Comparison of ENCODE assay signal across 8 mouse cellular contexts in genomic region chr8:105965266-105965904, GRCm38 (mm10). TPM values are rescaled to one million over a fixed set of nuclear protein-coding genes. Genes with fewer than 3 reads are reported as not detected.
DNase-seq lines count a peak whose midpoint lies in the region; ATAC-seq and TF ChIP-seq lines count a peak whose summit lies in the region.

No protein-coding gene starts in this region.

- peak overlapping the region; percentile 74 for H3K27ac ChIP-seq in intestine, postnatal 0 days (ENCODE audit: low read depth, low read length)
- H3K27ac ChIP-seq in lung, embryonic 16.5 days (ENCODE audit: low read length): peak overlapping the region; percentile 92

- peak overlapping the region; percentile 58 for H3K9ac ChIP-seq in intestine, postnatal 0 days (ENCODE audit: low read depth, low read length)
- peak overlapping the region; percentile 93 for H3K9ac ChIP-seq in lung, embryonic 16.5 days (ENCODE audit: low read length)

- WGBS in intestine, postnatal 0 days: 3% methylated on average over 40 of the region's 40 CpGs
- WGBS in lung, embryonic 16.5 days: under 1% methylated on average over 40 of the region's 40 CpGs

- no peaks in the 10 kb centered on the region for H3K4me1 ChIP-seq in intestine, postnatal 0 days (replicated peaks; ENCODE audit: control insufficient read depth, insufficient read depth, low read length)
- peaks cover 28% of the 10 kb centered on the region for H3K4me1 ChIP-seq in lung, embryonic 16.5 days (replicated peaks; ENCODE audit: control insufficient read depth, insufficient read depth, low read length)

- peak overlapping the region; percentile 80 for H3K4me2 ChIP-seq in intestine, postnatal 0 days (replicated peaks; ENCODE audit: low read depth)
- peak overlapping the region; percentile 60 for H3K4me2 ChIP-seq in lung, embryonic 16.5 days (ENCODE audit: low read depth, low read length)

- peak; percentile 30 for DNase-seq in kidney, adult 11 months
- DNase-seq in kidney, adult 8-10 months: no peak
- DNase-seq in c-Kit-positive CD71-positive TER-119-positive erythroid progenitor cells, embryonic 14.5 days (ENCODE audit: low spot score): peak; percentile 50
- peak; percentile 45 to 72 for DNase-seq in gastrocnemius, postnatal 4 days (ENCODE audit: low spot score in 2 of 2)
- DNase-seq in ovary, postnatal 14 days (ENCODE audit: low spot score): peak; percentile 29
- DNase-seq in right cerebral cortex, postnatal 25 days: no peak

- H3K4me3 ChIP-seq in intestine, postnatal 0 days (ENCODE audit: low read depth, low read length): peak overlapping the region; percentile 62
- H3K4me3 ChIP-seq in lung, embryonic 16.5 days (ENCODE audit: low read length): peak overlapping the region; percentile 91

- no peak for TF ChIP-seq CTCF in intestine, postnatal 0 days (IDR thresholded peaks at IDR 0.05; ENCODE audit: low read depth)

- H3K36me3 ChIP-seq in intestine, postnatal 0 days (ENCODE audit: control insufficient read depth, insufficient read depth): no peaks in the 10 kb centered on the region
- 0 out of 2 replicates have a peak, but pooled peaks cover 2% of the 10 kb centered on the region for H3K36me3 ChIP-seq in lung, embryonic 16.5 days (ENCODE audit: control insufficient read depth, insufficient read depth, low read length)

- no peaks in the 10 kb centered on the region for H3K9me3 ChIP-seq in intestine, postnatal 0 days (ENCODE audit: control insufficient read depth)
- no peaks in the 10 kb centered on the region for H3K9me3 ChIP-seq in lung, embryonic 16.5 days (ENCODE audit: control insufficient read depth, low read length)

- H3K27me3 ChIP-seq in intestine, postnatal 0 days (replicated peaks; ENCODE audit: control insufficient read depth, insufficient read depth, low read length): peaks cover 8% of the 10 kb centered on the region; the same call in 1 of the 2 replicates
- no peaks in the 10 kb centered on the region for H3K27me3 ChIP-seq in lung, embryonic 16.5 days (ENCODE audit: control insufficient read depth, insufficient read depth, low read depth, low read length)

- ATAC-seq in intestine, postnatal 0 days: peak; percentile 34
- peak; percentile 72 for ATAC-seq in lung, embryonic 16.5 days (ENCODE audit: low read depth)

RNA-seq across cellular contexts. Expression of gene Slc12a4, which starts 0.5 kb away (rescaled TPM):
- 10 to 100 TPM; 30.7 to 40.6 TPM for total RNA-seq in gastrocnemius, postnatal 4 days (2021)
- polyA plus RNA-seq in intestine, postnatal 0 days (2015; fragmentation: Nextera tagmentation; extraction: Ambion mirVana): 6.8 and 8.0 TPM in 2 replicates
- 35.1 and 38.3 TPM in 2 replicates for polyA plus RNA-seq in lung, embryonic 16.5 days (2015; fragmentation: Nextera tagmentation; extraction: Ambion mirVana)

RNA-seq across cellular contexts. Expression of gene Dpep3, which starts 13.8 kb away (rescaled TPM):
- total RNA-seq in gastrocnemius, postnatal 4 days (2021): not detected
- polyA plus RNA-seq in intestine, postnatal 0 days (2015; fragmentation: Nextera tagmentation; extraction: Ambion mirVana): not detected in 2 replicates
- polyA plus RNA-seq in lung, embryonic 16.5 days (2015; fragmentation: Nextera tagmentation; extraction: Ambion mirVana): not detected in 2 replicates

RNA-seq across cellular contexts. Expression of gene Lcat, which starts 22.2 kb away (rescaled TPM):
- 1 to 10 TPM; 1.5 to 1.7 TPM for total RNA-seq in gastrocnemius, postnatal 4 days (2021)
- polyA plus RNA-seq in intestine, postnatal 0 days (2015; fragmentation: Nextera tagmentation; extraction: Ambion mirVana): 0.20 and 0.37 TPM in 2 replicates
- 1.6 and 2.8 TPM in 2 replicates for polyA plus RNA-seq in lung, embryonic 16.5 days (2015; fragmentation: Nextera tagmentation; extraction: Ambion mirVana)

RNA-seq across cellular contexts. Expression of gene Dus2, which starts 25.8 kb away (rescaled TPM):
- 10 to 100 TPM; 12.4 to 13.2 TPM for total RNA-seq in gastrocnemius, postnatal 4 days (2021)
- 7.6 and 8.3 TPM in 2 replicates for polyA plus RNA-seq in intestine, postnatal 0 days (2015; fragmentation: Nextera tagmentation; extraction: Ambion mirVana)
- 18.4 and 19.3 TPM in 2 replicates for polyA plus RNA-seq in lung, embryonic 16.5 days (2015; fragmentation: Nextera tagmentation; extraction: Ambion mirVana)

RNA-seq across cellular contexts. Expression of gene Psmb10, which starts 27.1 kb away (rescaled TPM):
- 10 to 100 TPM; 26.8 to 29.8 TPM for total RNA-seq in gastrocnemius, postnatal 4 days (2021)
- polyA plus RNA-seq in intestine, postnatal 0 days (2015; fragmentation: Nextera tagmentation; extraction: Ambion mirVana): 186 and 204 TPM in 2 replicates
- polyA plus RNA-seq in lung, embryonic 16.5 days (2015; fragmentation: Nextera tagmentation; extraction: Ambion mirVana): 39.7 and 56.6 TPM in 2 replicates

Comparison
In these comparisons a context has a peak if more than half of its experiments do, and no peak if none do; other contexts are left out.
1. DNase-seq: peak in kidney, adult 11 months (single experiment), c-Kit-positive CD71-positive TER-119-positive erythroid progenitor cells, embryonic 14.5 days (single experiment), gastrocnemius, postnatal 4 days (2 of 2) and ovary, postnatal 14 days (single experiment); none in kidney, adult 8-10 months (0 of 2) and right cerebral cortex, postnatal 25 days (single experiment).